Mouse (Mus musculus): ENCODE data around the gene S100a10. TPM values are rescaled to one million over a fixed set of nuclear protein-coding genes. Genes with fewer than 3 reads are reported as not detected.
A peak's percentile ranks its signal among the peaks of the same experiment; 100 is the strongest.

Gene S100a10
- polyA plus RNA-seq (2015; fragmentation: Nextera tagmentation; extraction: Ambion mirVana) = 48.2 and 50.9 TPM in 2 replicates

- peak; percentile 69 for ATAC-seq (ENCODE audit: insufficient read depth)
- Histone ChIP-seq H3K9ac (peak within 1 kb of the TSS; percentile 42), H3K4me2 (peak within 1 kb of the TSS; percentile 80), H3K4me3 (replicated peaks) (peak within 1 kb of the TSS; percentile 59), H3K36me3 (replicated peaks) (no peaks in the 10 kb centered on the region), H3K27me3 (no peaks in the 10 kb centered on the region), H3K4me1 (replicated peaks) (peaks cover 18% of the 10 kb centered on the region), H3K9me3 (replicated peaks) (no peaks in the 10 kb centered on the region), H3K27ac (replicated peaks) (peak within 1 kb of the TSS; percentile 48)
- WGBS (ENCODE audit: insufficient replicate concordance) = 4% methylated on average over 36 of the region's 39 CpGs
These were observed at the start of gene S100a10 for GRCm38 (mm10) chr3:93554981-93555877. TSS of gene S100a10 (plus strand) at chr3:93555080.

GRCm38 (mm10) chr3:93505960-93506863, 48.7 kb upstream of the S100a10 start:
- H3K36me3 ChIP-seq (replicated peaks) = no peaks in the 10 kb centered on the region
- 23% methylated on average over 30 of the region's 30 CpGs for WGBS (ENCODE audit: insufficient replicate concordance)
- H3K27me3 ChIP-seq = no peaks in the 10 kb centered on the region
- H3K27ac ChIP-seq (replicated peaks) = no peak overlapping the region
- H3K4me3 ChIP-seq (replicated peaks) = no peak overlapping the region
- H3K9ac ChIP-seq = no peak overlapping the region
- ATAC-seq (ENCODE audit: insufficient read depth) = peak; percentile 44
- H3K4me2 ChIP-seq = peak overlapping the region; percentile 27; the same call in 1 of the 2 replicates
- no peaks in the 10 kb centered on the region for H3K4me1 ChIP-seq (replicated peaks)
- H3K9me3 ChIP-seq (replicated peaks) = no peaks in the 10 kb centered on the region

DNA sequence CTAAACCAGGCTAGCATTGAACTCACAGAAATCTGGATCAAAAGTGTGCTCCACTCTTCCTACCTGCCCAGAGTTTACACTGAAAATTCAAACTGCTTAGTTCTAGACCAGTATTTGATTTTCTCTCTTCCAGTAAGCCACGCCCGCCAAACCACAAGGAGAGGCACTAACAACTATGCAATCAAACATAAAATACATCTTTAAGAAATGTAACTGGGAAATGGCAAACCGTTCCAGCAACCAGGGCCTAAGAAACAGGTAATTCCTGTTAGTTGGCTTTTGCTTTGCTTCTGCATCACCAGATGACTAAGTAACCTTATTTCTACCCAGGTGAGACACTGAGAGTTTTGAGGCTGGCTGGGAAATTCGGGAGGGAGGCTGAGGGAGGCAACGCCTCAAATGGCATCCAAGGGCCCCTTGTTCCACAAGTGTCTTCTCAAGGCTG, 48.0 kb upstream of the S100a10 start:
- H3K9ac ChIP-seq = no peak overlapping the region
- H3K4me3 ChIP-seq (replicated peaks) = no peak overlapping the region
- H3K27me3 ChIP-seq = no peaks in the 10 kb centered on the region
- no peaks in the 10 kb centered on the region for H3K36me3 ChIP-seq (replicated peaks)
- ATAC-seq (ENCODE audit: insufficient read depth) = no peak
- H3K4me2 ChIP-seq = no peak overlapping the region
- WGBS (ENCODE audit: insufficient replicate concordance) = 64% methylated on average over 5 of the region's 5 CpGs
- no peaks in the 10 kb centered on the region for H3K4me1 ChIP-seq (replicated peaks)
- H3K27ac ChIP-seq (replicated peaks) = no peak overlapping the region
- H3K9me3 ChIP-seq (replicated peaks) = no peaks in the 10 kb centered on the region

DNA sequence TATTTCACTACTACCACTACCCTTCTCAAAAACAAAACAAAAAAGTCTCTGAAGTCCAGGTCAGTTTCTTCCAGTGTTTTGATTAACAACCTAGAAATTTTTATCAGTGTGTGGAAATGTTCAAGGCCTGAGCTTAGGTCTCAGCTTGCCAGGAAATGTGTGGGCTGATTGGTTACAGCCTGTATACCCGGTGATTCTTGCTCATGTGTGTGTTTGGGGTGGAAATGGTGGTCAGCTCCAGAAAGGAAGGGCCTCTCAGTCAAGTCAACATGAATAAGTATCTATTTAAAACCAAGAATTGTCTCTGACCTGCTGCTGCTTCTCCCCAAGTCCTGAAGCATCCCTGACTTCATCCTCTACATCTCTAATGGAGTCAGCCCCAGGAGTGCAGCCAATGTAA, 45.6 kb upstream of the S100a10 start:
- Histone ChIP-seq H3K4me3 (replicated peaks) (no peak overlapping the region), H3K9ac (no peak overlapping the region), H3K4me2 (no peak overlapping the region), H3K4me1 (replicated peaks) (no peaks in the 10 kb centered on the region), H3K27me3 (no peaks in the 10 kb centered on the region), H3K36me3 (replicated peaks) (no peaks in the 10 kb centered on the region), H3K9me3 (replicated peaks) (no peaks in the 10 kb centered on the region), H3K27ac (replicated peaks) (no peak overlapping the region)
- 10% methylated on average over 1 of the region's 1 CpGs for WGBS (ENCODE audit: insufficient replicate concordance)
- no peak for ATAC-seq (ENCODE audit: insufficient read depth)

GRCm38 (mm10) chr3:93511036-93511435, 43.8 kb upstream of the S100a10 start:
- H3K4me1 ChIP-seq (replicated peaks) = no peaks in the 10 kb centered on the region
- no peak overlapping the region for H3K4me2 ChIP-seq
- no peaks in the 10 kb centered on the region for H3K36me3 ChIP-seq (replicated peaks)
- H3K9ac ChIP-seq = no peak overlapping the region
- no peak for ATAC-seq (ENCODE audit: insufficient read depth)
- no peaks in the 10 kb centered on the region for H3K9me3 ChIP-seq (replicated peaks)
- H3K4me3 ChIP-seq (replicated peaks) = no peak overlapping the region
- H3K27me3 ChIP-seq = no peaks in the 10 kb centered on the region
- H3K27ac ChIP-seq (replicated peaks) = peak overlapping the region; percentile 38; the same call in 1 of the 2 replicates
- 42% methylated on average over 1 of the region's 1 CpGs for whole genome bisulfite sequencing (ENCODE audit: insufficient replicate concordance)

GRCm38 (mm10) chr3:93511801-93512200, 43.1 kb upstream of the S100a10 start:
- no peak overlapping the region for H3K4me3 ChIP-seq (replicated peaks)
- no peaks in the 10 kb centered on the region for H3K27me3 ChIP-seq
- H3K9ac ChIP-seq = no peak overlapping the region
- H3K36me3 ChIP-seq (replicated peaks) = no peaks in the 10 kb centered on the region
- H3K27ac ChIP-seq (replicated peaks) = peak overlapping the region; percentile 38; the same call in 1 of the 2 replicates
- no peaks in the 10 kb centered on the region for H3K4me1 ChIP-seq (replicated peaks)
- no peak for ATAC-seq (ENCODE audit: insufficient read depth)
- 68% methylated on average over 1 of the region's 1 CpGs for WGBS (ENCODE audit: insufficient replicate concordance)
- no peaks in the 10 kb centered on the region for H3K9me3 ChIP-seq (replicated peaks)
- H3K4me2 ChIP-seq = no peak overlapping the region

- H3K9ac ChIP-seq = no peak overlapping the region
- 60% methylated on average over 7 of the region's 7 CpGs for WGBS (ENCODE audit: insufficient replicate concordance)
- no peak overlapping the region for H3K27ac ChIP-seq (replicated peaks)
- ATAC-seq (ENCODE audit: insufficient read depth) = no peak
- no peak overlapping the region for H3K4me2 ChIP-seq
- H3K4me3 ChIP-seq (replicated peaks) = no peak overlapping the region
- no peaks in the 10 kb centered on the region for H3K9me3 ChIP-seq (replicated peaks)
- H3K36me3 ChIP-seq (replicated peaks) = no peaks in the 10 kb centered on the region
- no peaks in the 10 kb centered on the region for H3K27me3 ChIP-seq
- no peaks in the 10 kb centered on the region for H3K4me1 ChIP-seq (replicated peaks)
These were observed 42.3 kb upstream of the S100a10 start for GRCm38 (mm10) chr3:93512386-93513101.

GRCm38 (mm10) chr3:93514628-93515027, 40.3 kb upstream of the S100a10 start:
- no peak for ATAC-seq (ENCODE audit: insufficient read depth)
- WGBS (ENCODE audit: insufficient replicate concordance) = 70% methylated on average over 3 of the region's 3 CpGs
- H3K4me1 ChIP-seq (replicated peaks) = no peaks in the 10 kb centered on the region
- no peaks in the 10 kb centered on the region for H3K36me3 ChIP-seq (replicated peaks)
- no peak overlapping the region for H3K4me3 ChIP-seq (replicated peaks)
- H3K27ac ChIP-seq (replicated peaks) = no peak overlapping the region
- no peak overlapping the region for H3K4me2 ChIP-seq
- no peaks in the 10 kb centered on the region for H3K9me3 ChIP-seq (replicated peaks)
- no peak overlapping the region for H3K9ac ChIP-seq
- H3K27me3 ChIP-seq = no peaks in the 10 kb centered on the region

- no peaks in the 10 kb centered on the region for H3K27me3 ChIP-seq
These were observed 37.5 kb upstream of the S100a10 start for GRCm38 (mm10) chr3:93517343-93517742.

DNA sequence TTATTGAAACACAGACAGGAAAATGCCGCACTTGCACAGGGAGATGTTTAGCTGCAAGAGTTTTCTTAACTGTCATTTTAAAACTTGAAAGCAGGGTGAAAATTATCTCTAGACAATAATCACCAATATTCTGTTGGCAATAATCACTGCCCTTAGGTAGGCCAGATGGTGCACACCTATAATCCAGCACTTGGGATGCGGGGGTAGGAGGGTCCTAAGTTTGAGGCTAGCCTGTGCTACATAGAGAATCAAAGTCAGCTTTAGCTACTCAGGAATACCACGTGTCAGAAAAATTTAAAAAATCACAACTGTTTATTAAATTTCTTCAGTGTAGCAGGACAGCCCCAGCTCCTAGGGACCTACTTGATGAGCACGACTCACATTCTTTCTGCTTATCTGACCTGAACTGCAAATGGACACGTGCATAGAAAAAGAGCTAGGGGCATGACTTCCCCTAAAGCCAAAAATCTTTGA, 35.0 kb upstream of the S100a10 start:
- Histone ChIP-seq H3K4me1 (replicated peaks) (peaks cover 4% of the 10 kb centered on the region), H3K27me3 (no peaks in the 10 kb centered on the region), H3K9ac (no peak overlapping the region), H3K4me2 (peak overlapping the region; percentile 68), H3K9me3 (replicated peaks) (no peaks in the 10 kb centered on the region), H3K36me3 (replicated peaks) (no peaks in the 10 kb centered on the region), H3K27ac (replicated peaks) (no peak overlapping the region), H3K4me3 (replicated peaks) (peak overlapping the region; percentile 58)
- 42% methylated on average over 5 of the region's 5 CpGs for WGBS (ENCODE audit: insufficient replicate concordance)
- ATAC-seq (ENCODE audit: insufficient read depth) = no peak; the same call in 1 of the 2 replicates

More at GRCm38 (mm10) chr3:93517343-93517742, 37.5 kb upstream of the S100a10 start:
- WGBS (ENCODE audit: insufficient replicate concordance) = 44% methylated on average over 2 of the region's 2 CpGs
- ATAC-seq (ENCODE audit: insufficient read depth) = no peak
- Histone ChIP-seq H3K4me2 (no peak overlapping the region), H3K9ac (no peak overlapping the region), H3K36me3 (replicated peaks) (no peaks in the 10 kb centered on the region), H3K27ac (replicated peaks) (no peak overlapping the region), H3K9me3 (replicated peaks) (no peaks in the 10 kb centered on the region), H3K4me1 (replicated peaks) (peaks cover 4% of the 10 kb centered on the region), H3K4me3 (replicated peaks) (no peak overlapping the region)

Measured in liver, embryonic 15.5 days (tissue).